Mouse (Mus musculus): ENCODE measurements around the gene Tmem170b.

The Tmem170b gene

GRCm38 (mm10) chr13:41605099-41606010 lies at the start of gene Tmem170b:
Gene Tmem170b (plus strand): TSS chr13:41605907.
- in situ Hi-C loops (cut with MboI; ENCODE audit: low pct_unique_long_range_greater_than_20kb in 1 of 2, low sequenced_read_pairs in 2 of 2, unreplicated experiment in 1 of 2): no loop called here

GRCm38 (mm10) chr13:41561024-41561423 lies 44.7 kb upstream of the Tmem170b start:
- in situ Hi-C loops (cut with MboI; ENCODE audit: low pct_unique_long_range_greater_than_20kb in 1 of 2, low sequenced_read_pairs in 2 of 2, unreplicated experiment in 1 of 2): loop anchor here in 1 of 2 experiments (25.0 kb wide), 2 partner anchors 474 to 774 kb away; partner anchors contain the start of gene Mak

- in situ Hi-C loops (cut with MboI; ENCODE audit: low pct_unique_long_range_greater_than_20kb in 1 of 2, low sequenced_read_pairs in 2 of 2, unreplicated experiment in 1 of 2): loop anchor here in 1 of 2 experiments (25.0 kb wide), 2 partner anchors 481 to 781 kb away; partner anchors contain the start of gene Mak
These were observed 37.3 kb upstream of the Tmem170b start for GRCm38 (mm10) chr13:41568421-41568820.

GRCm38 (mm10) chr13:41568926-41569325 lies 36.8 kb upstream of the Tmem170b start:
- in situ Hi-C loops (cut with MboI; ENCODE audit: low pct_unique_long_range_greater_than_20kb in 1 of 2, low sequenced_read_pairs in 2 of 2, unreplicated experiment in 1 of 2): loop anchor here in 1 of 2 experiments (25.0 kb wide), 2 partner anchors 482 to 782 kb away; partner anchors contain the start of gene Mak

- in situ Hi-C loops (cut with MboI; ENCODE audit: low pct_unique_long_range_greater_than_20kb in 1 of 2, low sequenced_read_pairs in 2 of 2, unreplicated experiment in 1 of 2): loop anchor here (5.0 to 25.0 kb wide), 4 partner anchors 277 to 782 kb away; partner anchors contain the start of gene Mak (in 1 of the 2)
These were observed 35.9 kb upstream of the Tmem170b start for GRCm38 (mm10) chr13:41569776-41570175.

GRCm38 (mm10) chr13:41571368-41572350 lies 34.0 kb upstream of the Tmem170b start:
- in situ Hi-C loops (cut with MboI; ENCODE audit: low pct_unique_long_range_greater_than_20kb in 1 of 2, low sequenced_read_pairs in 2 of 2, unreplicated experiment in 1 of 2): loop anchor here (5.0 to 25.0 kb wide), 4 partner anchors 279 to 784 kb away; partner anchors contain the start of gene Mak (in 1 of the 2)

- in situ Hi-C loops (cut with MboI; ENCODE audit: low pct_unique_long_range_greater_than_20kb in 1 of 2, low sequenced_read_pairs in 2 of 2, unreplicated experiment in 1 of 2): loop anchor here (5.0 to 25.0 kb wide), 4 partner anchors 280 to 785 kb away; partner anchors contain the start of gene Mak (in 1 of the 2)
These were observed 33.4 kb upstream of the Tmem170b start for GRCm38 (mm10) chr13:41572351-41572735.

- in situ Hi-C loops (cut with MboI; ENCODE audit: low pct_unique_long_range_greater_than_20kb in 1 of 2, low sequenced_read_pairs in 2 of 2, unreplicated experiment in 1 of 2): loop anchor here (5.0 to 25.0 kb wide), 4 partner anchors 281 to 786 kb away; partner anchors contain the start of gene Mak (in 1 of the 2)
These were observed 32.4 kb upstream of the Tmem170b start for GRCm38 (mm10) chr13:41573126-41573846.

GRCm38 (mm10) chr13:41581058-41581457 lies 24.6 kb upstream of the Tmem170b start:
- in situ Hi-C loops (cut with MboI; ENCODE audit: low pct_unique_long_range_greater_than_20kb in 1 of 2, low sequenced_read_pairs in 2 of 2, unreplicated experiment in 1 of 2): no loop called here

- in situ Hi-C loops (cut with MboI; ENCODE audit: low pct_unique_long_range_greater_than_20kb in 1 of 2, low sequenced_read_pairs in 2 of 2, unreplicated experiment in 1 of 2): no loop called here
These were observed 21.9 kb upstream of the Tmem170b start for GRCm38 (mm10) chr13:41583666-41584357.

GRCm38 (mm10) chr13:41584358-41584680 lies 21.4 kb upstream of the Tmem170b start:
- in situ Hi-C loops (cut with MboI; ENCODE audit: low pct_unique_long_range_greater_than_20kb in 1 of 2, low sequenced_read_pairs in 2 of 2, unreplicated experiment in 1 of 2): no loop called here

GRCm38 (mm10) chr13:41584896-41585295 lies 20.8 kb upstream of the Tmem170b start:
- in situ Hi-C loops (cut with MboI; ENCODE audit: low pct_unique_long_range_greater_than_20kb in 1 of 2, low sequenced_read_pairs in 2 of 2, unreplicated experiment in 1 of 2): no loop called here

- in situ Hi-C loops (cut with MboI; ENCODE audit: low pct_unique_long_range_greater_than_20kb in 1 of 2, low sequenced_read_pairs in 2 of 2, unreplicated experiment in 1 of 2): no loop called here
These were observed 9.0 kb upstream of the Tmem170b start for GRCm38 (mm10) chr13:41596678-41597077.

- in situ Hi-C loops (cut with MboI; ENCODE audit: low pct_unique_long_range_greater_than_20kb in 1 of 2, low sequenced_read_pairs in 2 of 2, unreplicated experiment in 1 of 2): no loop called here
These were observed 5.7 kb upstream of the Tmem170b start for GRCm38 (mm10) chr13:41599977-41600376.

GRCm38 (mm10) chr13:41601056-41601455 lies 4.7 kb upstream of the Tmem170b start:
- in situ Hi-C loops (cut with MboI; ENCODE audit: low pct_unique_long_range_greater_than_20kb in 1 of 2, low sequenced_read_pairs in 2 of 2, unreplicated experiment in 1 of 2): no loop called here

- in situ Hi-C loops (cut with MboI; ENCODE audit: low pct_unique_long_range_greater_than_20kb in 1 of 2, low sequenced_read_pairs in 2 of 2, unreplicated experiment in 1 of 2): no loop called here
These were observed 1.7 kb upstream of the Tmem170b start for GRCm38 (mm10) chr13:41603921-41604466.
